10 mouse cellular contexts compared by ENCODE assay signal in the genomic region with DNA sequence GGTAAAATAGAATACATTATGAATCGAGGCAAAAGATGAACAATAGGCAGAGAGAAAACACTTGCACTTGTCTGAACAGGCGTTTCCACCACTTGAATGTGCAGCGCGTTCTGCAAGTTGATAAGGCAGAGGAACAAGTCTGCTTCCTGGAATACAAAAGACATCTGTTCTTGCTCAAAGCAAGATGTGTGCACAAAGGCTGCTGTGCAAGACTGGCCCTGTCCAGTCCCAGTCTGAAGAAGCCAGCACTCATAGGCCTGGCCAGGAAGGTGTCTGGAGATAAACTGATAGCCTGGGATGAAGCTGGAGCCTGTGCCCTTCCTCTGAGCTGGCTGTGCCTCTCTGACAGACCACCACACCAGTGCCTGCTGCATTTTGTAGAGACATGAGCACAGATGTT. TPM values are rescaled to one million over a fixed set of nuclear protein-coding genes. Genes with fewer than 3 reads are reported as not detected.
DNase-seq lines count a peak whose midpoint lies in the region; ATAC-seq and TF ChIP-seq lines count a peak whose summit lies in the region.
"Had no signal": no experiment of that assay in that cellular context is flagged by ENCODE, and none has a peak within 500 bp of the region (broad histone marks: within the 10 kb centered on the region; RNA-seq: fewer than 3 reads in every experiment).

No protein-coding gene starts in this region.

- H3K4me3 ChIP-seq in midbrain, embryonic 10.5 days, result no peak overlapping the region
- no peak overlapping the region for H3K4me3 ChIP-seq in midbrain, postnatal 0 days (ENCODE audit: low read depth, low read length)
- H3K4me3 ChIP-seq in stomach, postnatal 0 days (ENCODE audit: low read depth, low read length), result no peak overlapping the region
- H3K4me3 ChIP-seq: erythroblast, embryonic 14.5 days had no signal

- H3K9ac ChIP-seq in midbrain, postnatal 0 days (replicated peaks; ENCODE audit: low read length, poor library complexity, severe bottlenecking), result no peak overlapping the region
- no peak overlapping the region for H3K9ac ChIP-seq in stomach, postnatal 0 days (ENCODE audit: low read length)

- H3K4me2 ChIP-seq in midbrain, postnatal 0 days (ENCODE audit: low read depth, low read length, poor library complexity, severe bottlenecking), result no peak overlapping the region
- H3K4me2 ChIP-seq in stomach, postnatal 0 days (replicated peaks; ENCODE audit: low read depth), result no peak overlapping the region

- H3K27ac ChIP-seq in midbrain, embryonic 10.5 days (replicated peaks), result 0 out of 2 replicates have a peak overlapping the region, but pooled peaks have one; percentile 23
- H3K27ac ChIP-seq in midbrain, postnatal 0 days (ENCODE audit: low read depth, low read length), result no peak overlapping the region
- H3K27ac ChIP-seq in stomach, postnatal 0 days (replicated peaks), result no peak overlapping the region

- no peaks in the 10 kb centered on the region for H3K36me3 ChIP-seq in midbrain, embryonic 10.5 days
- no peaks in the 10 kb centered on the region for H3K36me3 ChIP-seq in midbrain, postnatal 0 days (ENCODE audit: insufficient read depth, low read length)
- no peaks in the 10 kb centered on the region for H3K36me3 ChIP-seq in stomach, postnatal 0 days (ENCODE audit: control insufficient read depth, insufficient read depth, low read length)

- no peak for ATAC-seq in midbrain, postnatal 0 days (ENCODE audit: low FRiP score)
- 0 out of 2 replicates have a peak, but pooled peaks have one; percentile 27 for ATAC-seq in stomach, postnatal 0 days (ENCODE audit: low FRiP score, low TSS enrichment)
- ATAC-seq: inflammation-experienced regulatory T-cells, adult 6 months; Patski had no signal

- no peak for TF ChIP-seq CTCF in midbrain, postnatal 0 days (IDR thresholded peaks at IDR 0.05)
- no peak for TF ChIP-seq CTCF in stomach, postnatal 0 days (IDR thresholded peaks at IDR 0.05; ENCODE audit: low read depth)

- 71% methylated on average over 4 of the region's 4 CpGs for WGBS in midbrain, embryonic 10.5 days
- 36% methylated on average over 4 of the region's 4 CpGs for WGBS in midbrain, postnatal 0 days
- 21% methylated on average over 4 of the region's 4 CpGs for WGBS in stomach, postnatal 0 days

- H3K9me3 ChIP-seq in midbrain, embryonic 10.5 days (replicated peaks), result no peaks in the 10 kb centered on the region
- H3K9me3 ChIP-seq in midbrain, postnatal 0 days (ENCODE audit: low read length), result no peaks in the 10 kb centered on the region
- H3K9me3 ChIP-seq in stomach, postnatal 0 days (ENCODE audit: control insufficient read depth, low read length), result no peaks in the 10 kb centered on the region

- H3K4me1 ChIP-seq in midbrain, embryonic 10.5 days, result peaks cover 36% of the 10 kb centered on the region
- H3K4me1 ChIP-seq in midbrain, postnatal 0 days (ENCODE audit: insufficient read depth, low read length), result peaks cover 12% of the 10 kb centered on the region; the same call in 1 of the 2 replicates
- H3K4me1 ChIP-seq in stomach, postnatal 0 days (replicated peaks; ENCODE audit: control insufficient read depth, insufficient read depth), result no peaks in the 10 kb centered on the region; the same call in 1 of the 2 replicates

- peaks cover 6% of the 10 kb centered on the region; the same call in 1 of the 2 replicates for H3K27me3 ChIP-seq in midbrain, embryonic 10.5 days (ENCODE audit: low read depth, poor library complexity, severe bottlenecking)
- no peaks in the 10 kb centered on the region for H3K27me3 ChIP-seq in midbrain, postnatal 0 days (ENCODE audit: insufficient read depth, low read length)
- H3K27me3 ChIP-seq in stomach, postnatal 0 days (ENCODE audit: control insufficient read depth, insufficient read depth, low read length), result no peaks in the 10 kb centered on the region
- H3K27me3 ChIP-seq: Patski had no signal

- no peak for TF ChIP-seq EP300 in stomach, postnatal 0 days (optimal IDR thresholded peaks at IDR 0.05)

- DNase-seq in midbrain, embryonic 10.5 days (ENCODE audit: low spot score), result no peak
- DNase-seq in midbrain, postnatal 0 days (ENCODE audit: low spot score), result no peak
- DNase-seq in fat pad, adult 2 months (ENCODE audit: extremely low read depth, low read depth, low spot score), result peak; percentile 21
- DNase-seq in liver, result peak; percentile 26
- DNase-seq in stomach, postnatal 0 days (ENCODE audit: low spot score), result no peak
- DNase-seq in cerebellum, postnatal 36 days, result no peak
- no peak for DNase-seq in adrenal gland, postnatal 14 days

RNA-seq across cellular contexts. Expression of a gene that starts 1.6 kb away (rescaled TPM):
- polyA plus RNA-seq in midbrain, embryonic 10.5 days (2016; fragmentation: Nextera tagmentation; extraction: Ambion mirVana), result 2.8 and 4.9 TPM in 2 replicates
- 118 and 132 TPM in 2 replicates for total RNA-seq in midbrain, postnatal 0 days (2014; rRNA removed)
- polyA plus RNA-seq in midbrain, postnatal 0 days (2015; fragmentation: Nextera tagmentation; extraction: Ambion mirVana), result 124 and 126 TPM in 2 replicates
- 1.5 and 1.7 TPM in 2 replicates for polyA plus RNA-seq in stomach, postnatal 0 days (2015; fragmentation: Nextera tagmentation; extraction: Ambion mirVana)
- 3.9 and 6.0 TPM in 2 replicates for total RNA-seq in adrenal gland, postnatal 14 days (2021)
- polyA plus RNA-seq: erythroblast, embryonic 14.5 days; inflammation-experienced regulatory T-cells, adult 6 months had no signal

RNA-seq across cellular contexts. Expression of a gene that starts 28.9 kb away (rescaled TPM):
- polyA plus RNA-seq in midbrain, embryonic 10.5 days (2016; fragmentation: Nextera tagmentation; extraction: Ambion mirVana), result not detected in 2 replicates
- 0.05 TPM in 1 of 2 replicates, not detected in the other for total RNA-seq in midbrain, postnatal 0 days (2014; rRNA removed)
- polyA plus RNA-seq in midbrain, postnatal 0 days (2015; fragmentation: Nextera tagmentation; extraction: Ambion mirVana), result 0.05 TPM in 1 of 2 replicates, not detected in the other
- not detected in 2 replicates for polyA plus RNA-seq in stomach, postnatal 0 days (2015; fragmentation: Nextera tagmentation; extraction: Ambion mirVana)
- 11.8 and 17.0 TPM in 2 replicates for total RNA-seq in adrenal gland, postnatal 14 days (2021)
- polyA plus RNA-seq: inflammation-experienced regulatory T-cells, adult 6 months had no signal

Comparison
In these comparisons a context has a peak if more than half of its experiments do, and no peak if none do; other contexts are left out.
1. RNA of a gene that starts 1.6 kb away (polyA plus RNA-seq): 124 to 126 TPM in midbrain, postnatal 0 days; 2.8 to 4.9 TPM in midbrain, embryonic 10.5 days and 1.5 to 1.7 TPM in stomach, postnatal 0 days; every median in the first group is over 10 times any median in the second.
2. DNase-seq: peak in fat pad, adult 2 months (single experiment) and liver (single experiment); none in midbrain, embryonic 10.5 days (single experiment), midbrain, postnatal 0 days (single experiment), stomach, postnatal 0 days (single experiment), cerebellum, postnatal 36 days (0 of 2) and adrenal gland, postnatal 14 days (single experiment).